9 mouse cellular contexts compared by ENCODE assay signal in genomic region chr1:193153561-193153960, GRCm38 (mm10). TPM values are rescaled to one million over a fixed set of nuclear protein-coding genes. Genes with fewer than 3 reads are reported as not detected.
A peak's percentile ranks its signal among the peaks of the same experiment; 100 is the strongest.
DNase-seq lines count a peak whose midpoint lies in the region; ATAC-seq lines count a peak whose summit lies in the region.
"Had no signal": no experiment of that assay in that cellular context is flagged by ENCODE, and none has a peak within 500 bp of the region (broad histone marks: within the 10 kb centered on the region; RNA-seq: fewer than 3 reads in every experiment).

No protein-coding gene starts in this region.

- H3K4me1 ChIP-seq in hindbrain, embryonic 11.5 days (replicated peaks; ENCODE audit: control insufficient read depth, insufficient read depth, low read length), result 0 out of 2 replicates have a peak, but pooled peaks cover 3% of the 10 kb centered on the region
- H3K4me1 ChIP-seq in hindbrain, embryonic 14.5 days (replicated peaks; ENCODE audit: control insufficient read depth, insufficient read depth, low read length), result no peaks in the 10 kb centered on the region
- peaks cover 53% of the 10 kb centered on the region for H3K4me1 ChIP-seq in embryonic facial prominence, embryonic 15.5 days

- no peak overlapping the region for H3K27ac ChIP-seq in hindbrain, embryonic 11.5 days (ENCODE audit: low read depth, low read length)
- H3K27ac ChIP-seq in hindbrain, embryonic 14.5 days, result no peak overlapping the region
- peak overlapping the region; percentile 63 for H3K27ac ChIP-seq in embryonic facial prominence, embryonic 15.5 days (replicated peaks)

- no peak for ATAC-seq in hindbrain, embryonic 11.5 days (ENCODE audit: low FRiP score)
- no peak for ATAC-seq in hindbrain, embryonic 14.5 days (ENCODE audit: low FRiP score)
- no peak for ATAC-seq in embryonic facial prominence, embryonic 15.5 days (ENCODE audit: insufficient number of reproducible peaks, low FRiP score, low TSS enrichment, low read depth)

- peaks cover 31% of the 10 kb centered on the region for H3K27me3 ChIP-seq in hindbrain, embryonic 11.5 days (ENCODE audit: control insufficient read depth, insufficient read depth, low read length)
- peaks cover 38% of the 10 kb centered on the region for H3K27me3 ChIP-seq in hindbrain, embryonic 14.5 days (ENCODE audit: control insufficient read depth, insufficient read depth, low read length)
- H3K27me3 ChIP-seq in embryonic facial prominence, embryonic 15.5 days, result peaks cover 23% of the 10 kb centered on the region

- no peak overlapping the region for H3K9ac ChIP-seq in hindbrain, embryonic 11.5 days (ENCODE audit: low read depth, low read length)
- H3K9ac ChIP-seq in hindbrain, embryonic 14.5 days, result no peak overlapping the region
- H3K9ac ChIP-seq in embryonic facial prominence, embryonic 15.5 days, result peak overlapping the region; percentile 28; the same call in 1 of the 2 replicates

- no peak overlapping the region for H3K4me2 ChIP-seq in hindbrain, embryonic 11.5 days (replicated peaks; ENCODE audit: low read depth, low read length)
- no peak overlapping the region for H3K4me2 ChIP-seq in hindbrain, embryonic 14.5 days (replicated peaks)
- peak overlapping the region; percentile 59 for H3K4me2 ChIP-seq in embryonic facial prominence, embryonic 15.5 days (replicated peaks)

- 21% methylated on average over 16 of the region's 16 CpGs for WGBS in hindbrain, embryonic 11.5 days
- 27% methylated on average over 16 of the region's 16 CpGs for WGBS in hindbrain, embryonic 14.5 days
- WGBS in embryonic facial prominence, embryonic 15.5 days, result 20% methylated on average over 16 of the region's 16 CpGs

- no peaks in the 10 kb centered on the region for H3K36me3 ChIP-seq in hindbrain, embryonic 11.5 days (ENCODE audit: control insufficient read depth, insufficient read depth, low read length)
- H3K36me3 ChIP-seq in hindbrain, embryonic 14.5 days (replicated peaks; ENCODE audit: control insufficient read depth, insufficient read depth), result no peaks in the 10 kb centered on the region
- no peaks in the 10 kb centered on the region for H3K36me3 ChIP-seq in embryonic facial prominence, embryonic 15.5 days

- DNase-seq in hindbrain, embryonic 11.5 days (ENCODE audit: low spot score), result peak; percentile 16
- no peak for DNase-seq in hindbrain, embryonic 14.5 days (ENCODE audit: low spot score)
- peak; percentile 21 to 57 for DNase-seq in kidney, postnatal 36 days
- peak; percentile 28 for DNase-seq in lung, postnatal 25 days (ENCODE audit: low spot score)
- DNase-seq in cerebellum, adult 9-10 months, result no peak
- DNase-seq in cerebellum, postnatal 10 days, result no peak
- no peak for DNase-seq in spleen, postnatal 4 days (ENCODE audit: low spot score in 2 of 2)
- DNase-seq: cerebellum, postnatal 14 days had no signal

- H3K4me3 ChIP-seq in hindbrain, embryonic 11.5 days (ENCODE audit: low read depth, low read length), result no peak overlapping the region
- no peak overlapping the region for H3K4me3 ChIP-seq in hindbrain, embryonic 14.5 days (replicated peaks; ENCODE audit: low read length)
- H3K4me3 ChIP-seq in embryonic facial prominence, embryonic 15.5 days (replicated peaks), result peak overlapping the region; percentile 51

- no peaks in the 10 kb centered on the region for H3K9me3 ChIP-seq in hindbrain, embryonic 11.5 days (ENCODE audit: control insufficient read depth, low read length)
- no peaks in the 10 kb centered on the region for H3K9me3 ChIP-seq in hindbrain, embryonic 14.5 days (ENCODE audit: control insufficient read depth, low read length)
- no peaks in the 10 kb centered on the region for H3K9me3 ChIP-seq in embryonic facial prominence, embryonic 15.5 days (replicated peaks)

RNA-seq across cellular contexts. Expression of gene Irf6, which starts 0.7 kb away (rescaled TPM):
- polyA plus RNA-seq in hindbrain, embryonic 11.5 days (2014; fragmentation: Nextera tagmentation; extraction: Ambion mirVana), result 3.1 and 4.4 TPM in 2 replicates
- polyA plus RNA-seq in hindbrain, embryonic 14.5 days (2014; fragmentation: Nextera tagmentation; extraction: Ambion mirVana), result 0.63 and 1.0 TPM in 2 replicates
- polyA plus RNA-seq in embryonic facial prominence, embryonic 15.5 days (2015; fragmentation: Nextera tagmentation; extraction: Ambion mirVana), result 51.2 and 56.7 TPM in 2 replicates

RNA-seq across cellular contexts. Expression of gene A130010J15Rik, which starts 14.3 kb away (rescaled TPM):
- 14.6 and 16.2 TPM in 2 replicates for polyA plus RNA-seq in hindbrain, embryonic 11.5 days (2014; fragmentation: Nextera tagmentation; extraction: Ambion mirVana)
- 11.1 and 11.4 TPM in 2 replicates for polyA plus RNA-seq in hindbrain, embryonic 14.5 days (2014; fragmentation: Nextera tagmentation; extraction: Ambion mirVana)
- polyA plus RNA-seq in embryonic facial prominence, embryonic 15.5 days (2015; fragmentation: Nextera tagmentation; extraction: Ambion mirVana), result 15.3 and 15.9 TPM in 2 replicates

RNA-seq across cellular contexts. Expression of gene Diexf, which starts 23.5 kb away (rescaled TPM):
- polyA plus RNA-seq in hindbrain, embryonic 11.5 days (2014; fragmentation: Nextera tagmentation; extraction: Ambion mirVana), result 11.5 and 12.7 TPM in 2 replicates
- 8.0 and 8.4 TPM in 2 replicates for polyA plus RNA-seq in hindbrain, embryonic 14.5 days (2014; fragmentation: Nextera tagmentation; extraction: Ambion mirVana)
- polyA plus RNA-seq in embryonic facial prominence, embryonic 15.5 days (2015; fragmentation: Nextera tagmentation; extraction: Ambion mirVana), result 8.2 and 8.6 TPM in 2 replicates

RNA-seq across cellular contexts. Expression of gene Traf3ip3, which starts 47.9 kb away (rescaled TPM):
- polyA plus RNA-seq in hindbrain, embryonic 11.5 days (2014; fragmentation: Nextera tagmentation; extraction: Ambion mirVana), result 1.9 and 2.3 TPM in 2 replicates
- 2.1 TPM in 2 replicates for polyA plus RNA-seq in hindbrain, embryonic 14.5 days (2014; fragmentation: Nextera tagmentation; extraction: Ambion mirVana)
- polyA plus RNA-seq in embryonic facial prominence, embryonic 15.5 days (2015; fragmentation: Nextera tagmentation; extraction: Ambion mirVana), result 23.6 and 31.4 TPM in 2 replicates

RNA-seq across cellular contexts. Expression of gene Lamb3, which starts 53.9 kb away (rescaled TPM):
- 0.12 and 0.38 TPM in 2 replicates for polyA plus RNA-seq in hindbrain, embryonic 11.5 days (2014; fragmentation: Nextera tagmentation; extraction: Ambion mirVana)
- polyA plus RNA-seq in hindbrain, embryonic 14.5 days (2014; fragmentation: Nextera tagmentation; extraction: Ambion mirVana), result 0.18 and 0.31 TPM in 2 replicates
- polyA plus RNA-seq in embryonic facial prominence, embryonic 15.5 days (2015; fragmentation: Nextera tagmentation; extraction: Ambion mirVana), result 17.9 and 20.1 TPM in 2 replicates

Comparison
In these comparisons a context has a peak if more than half of its experiments do, and no peak if none do; other contexts are left out.
1. DNase-seq: peak in hindbrain, embryonic 11.5 days (single experiment), kidney, postnatal 36 days (2 of 2) and lung, postnatal 25 days (single experiment); none in hindbrain, embryonic 14.5 days (single experiment), cerebellum, adult 9-10 months (single experiment), cerebellum, postnatal 10 days (0 of 2) and spleen, postnatal 4 days (0 of 2).